Mouse (Mus musculus): ENCODE measurements around the gene Panx1.

Gene Panx1

GRCm38 (mm10) chr9:15023049-15023448 is 22.2 kb downstream of the Panx1 start:
- no peak for DNase-seq (ENCODE audit: low spot score in 2 of 2)

GRCm38 (mm10) chr9:15021156-15021555 is 24.1 kb downstream of the Panx1 start:
- no peak for DNase-seq (ENCODE audit: low spot score in 2 of 2)

GRCm38 (mm10) chr9:15020561-15021080 is 24.7 kb downstream of the Panx1 start:
- DNase-seq (ENCODE audit: low spot score in 2 of 2), result no peak

GRCm38 (mm10) chr9:15018756-15019131 is 26.5 kb downstream of the Panx1 start:
- DNase-seq (ENCODE audit: low spot score in 2 of 2), result no peak

GRCm38 (mm10) chr9:15017791-15018755 is 27.2 kb downstream of the Panx1 start:
- DNase-seq (ENCODE audit: low spot score in 2 of 2), result peak in 1 of 2 experiments; percentile 46

GRCm38 (mm10) chr9:15015223-15015956 is 29.9 kb downstream of the Panx1 start:
- peak; percentile 48 to 79 for DNase-seq (ENCODE audit: low spot score in 2 of 2)

- DNase-seq (ENCODE audit: low spot score in 2 of 2), result no peak
These were observed 37.7 kb downstream of the Panx1 start for GRCm38 (mm10) chr9:15007566-15007965.

- no peak for DNase-seq (ENCODE audit: low spot score in 2 of 2)
These were observed 41.0 kb downstream of the Panx1 start for GRCm38 (mm10) chr9:15004298-15004685.

GRCm38 (mm10) chr9:15003676-15004297 is 41.5 kb downstream of the Panx1 start:
- no peak for DNase-seq (ENCODE audit: low spot score in 2 of 2)

GRCm38 (mm10) chr9:15002995-15003613 is 42.2 kb downstream of the Panx1 start:
- no peak for DNase-seq (ENCODE audit: low spot score in 2 of 2)

- no peak for DNase-seq (ENCODE audit: low spot score in 2 of 2)
These were observed 46.5 kb downstream of the Panx1 start for GRCm38 (mm10) chr9:14998790-14999189.

- no peak for DNase-seq (ENCODE audit: low spot score in 2 of 2)
These were observed 47.8 kb downstream of the Panx1 start for GRCm38 (mm10) chr9:14997271-14998055.

- no peak for DNase-seq (ENCODE audit: low spot score in 2 of 2)
These were observed 49.8 kb downstream of the Panx1 start for GRCm38 (mm10) chr9:14995525-14995924.

- no peak for DNase-seq (ENCODE audit: low spot score in 2 of 2)
These were observed 56.5 kb downstream of the Panx1 start for GRCm38 (mm10) chr9:14988606-14989293.

- no peak for DNase-seq (ENCODE audit: low spot score in 2 of 2)
These were observed 62.1 kb downstream of the Panx1 start for GRCm38 (mm10) chr9:14983141-14983540.

GRCm38 (mm10) chr9:14982683-14983082 is 62.6 kb downstream of the Panx1 start:
- DNase-seq (ENCODE audit: low spot score in 2 of 2), result no peak

GRCm38 (mm10) chr9:14981539-14982155 is 63.6 kb downstream of the Panx1 start:
- no peak for DNase-seq (ENCODE audit: low spot score in 2 of 2)

- no peak for DNase-seq (ENCODE audit: low spot score in 2 of 2)
These were observed 70.7 kb downstream of the Panx1 start for GRCm38 (mm10) chr9:14974251-14975232.

Measured in spleen, postnatal 10 days (tissue).